Mouse (Mus musculus): ENCODE data around the gene Actg2. TPM values are rescaled to one million over a fixed set of nuclear protein-coding genes. Genes with fewer than 3 reads are reported as not detected.

The Actg2 gene
- polyA plus RNA-seq, 1 experiment from 2014 or later, result 2.3 TPM

DNA sequence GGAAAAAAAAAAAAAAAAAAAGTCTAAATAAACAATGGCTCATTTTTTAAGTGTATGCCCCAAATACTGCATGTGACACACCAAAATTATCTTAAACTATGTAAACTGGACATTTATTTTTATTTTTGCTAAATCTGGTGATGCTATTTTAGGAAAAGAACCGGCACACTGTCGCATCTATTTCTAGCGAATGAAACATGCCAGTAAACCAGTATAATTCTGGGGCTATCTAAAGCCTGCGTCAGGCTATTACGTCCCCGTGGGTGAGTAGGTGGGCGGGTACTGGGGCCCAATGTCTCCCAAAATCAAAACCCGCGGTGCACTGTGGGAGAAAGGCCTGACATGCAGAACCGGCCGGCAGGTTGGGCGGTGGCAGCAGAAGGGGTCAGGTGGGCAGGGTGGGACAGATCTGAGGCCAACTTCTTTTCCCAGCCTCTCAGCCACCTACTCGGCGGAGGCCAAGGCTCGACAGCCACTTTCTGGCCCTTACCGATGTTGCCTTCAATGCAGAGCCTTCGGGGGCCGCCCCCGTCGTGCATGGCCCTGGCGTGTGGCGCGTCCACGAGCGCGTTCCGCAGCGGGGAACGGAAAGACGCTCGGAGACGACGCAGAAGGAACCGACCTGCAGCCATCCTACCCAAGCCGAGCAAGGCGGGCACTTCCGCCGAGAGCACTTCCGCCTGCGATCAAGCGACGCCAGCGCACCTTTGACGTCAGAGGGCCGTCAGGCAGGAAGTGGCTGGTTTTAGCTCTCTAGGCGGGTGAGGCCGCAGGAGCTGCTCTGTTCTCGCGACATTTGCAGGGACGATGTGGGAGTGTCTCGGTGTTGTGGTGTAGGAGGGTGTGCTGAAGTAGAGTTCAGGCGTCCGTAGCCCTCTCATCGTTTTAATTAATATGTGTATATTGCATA, 29.6 kb downstream of the Actg2 start, which contains the start of gene Dguok:
Dguok (minus strand) TSS at position 712 of the 910 bp plus-strand sequence.
- DNase-seq (ENCODE audit: low spot score), result peak; percentile 97
- peak within 1 kb of the TSS; percentile 82 for H3K4me2 ChIP-seq (ENCODE audit: low read depth, low read length, severe bottlenecking)
- ATAC-seq (replicated peaks; ENCODE audit: low FRiP score), result peak; percentile 99
- H3K4me1 ChIP-seq (replicated peaks; ENCODE audit: control insufficient read depth, insufficient read depth, low read length), result no peaks in the 10 kb centered on the region; the same call in 1 of the 2 replicates
- no peaks in the 10 kb centered on the region for H3K27me3 ChIP-seq (ENCODE audit: control insufficient read depth, insufficient read depth, low read length)
- under 1% methylated on average over 54 of the region's 54 CpGs for WGBS
- peak within 1 kb of the TSS; percentile 77 for H3K9ac ChIP-seq (ENCODE audit: low read length)
- no peaks in the 10 kb centered on the region for H3K36me3 ChIP-seq (ENCODE audit: control insufficient read depth, insufficient read depth, low read length)
- no peaks in the 10 kb centered on the region for H3K9me3 ChIP-seq (ENCODE audit: control insufficient read depth, low read length)
- H3K4me3 ChIP-seq (ENCODE audit: low read depth, low read length), result peak within 1 kb of the TSS; percentile 73
- H3K27ac ChIP-seq (ENCODE audit: low read depth, low read length), result peak within 1 kb of the TSS; percentile 90

DNA sequence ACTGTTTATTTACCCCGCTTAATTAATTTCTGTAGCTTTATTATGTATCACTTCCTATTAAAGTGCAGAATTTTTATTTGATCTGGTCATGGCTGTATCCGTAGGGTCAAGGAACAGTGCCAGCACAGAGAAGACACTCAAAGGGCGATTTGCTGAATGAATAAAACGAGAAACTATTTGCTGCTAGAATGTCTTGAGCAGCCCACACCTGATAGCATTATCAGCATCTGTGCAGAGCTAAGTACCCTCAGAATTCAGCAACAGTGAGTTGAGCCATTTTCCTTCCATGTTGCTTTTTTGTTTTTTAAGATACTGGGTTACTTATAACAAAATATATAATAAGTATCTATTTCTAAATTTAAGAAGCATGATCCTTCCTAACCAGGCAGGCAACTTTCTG, 30.5 kb downstream of the Actg2 start:
- no peak for ATAC-seq (replicated peaks; ENCODE audit: low FRiP score)
- H3K4me3 ChIP-seq (ENCODE audit: low read depth, low read length), result peak overlapping the region; percentile 73; the same call in 1 of the 2 replicates
- peak overlapping the region; percentile 77; the same call in 1 of the 2 replicates for H3K9ac ChIP-seq (ENCODE audit: low read length)

DNA sequence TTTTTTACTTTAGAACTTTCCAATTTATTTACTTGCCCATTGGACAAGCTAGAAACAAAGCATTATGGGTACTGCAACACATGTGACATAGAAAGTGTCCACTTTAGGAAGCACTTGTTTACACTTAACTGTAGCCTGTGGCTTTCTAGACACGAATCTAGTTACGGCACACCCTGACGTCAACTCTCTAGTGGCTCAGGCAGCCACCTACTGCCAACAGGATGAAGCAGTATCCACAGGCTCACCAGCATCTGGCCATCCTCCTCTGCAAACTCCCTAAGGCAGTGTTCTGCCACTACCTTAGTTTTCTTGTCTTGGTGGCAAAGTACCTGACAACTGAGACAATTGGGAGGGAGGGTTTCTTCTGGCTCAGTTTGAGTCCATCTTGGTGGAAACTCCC, 32.7 kb downstream of the Actg2 start:
- no peak overlapping the region for H3K27ac ChIP-seq (ENCODE audit: low read depth, low read length)
- H3K27me3 ChIP-seq (ENCODE audit: control insufficient read depth, insufficient read depth, low read length), result no peaks in the 10 kb centered on the region
- no peaks in the 10 kb centered on the region for H3K36me3 ChIP-seq (ENCODE audit: control insufficient read depth, insufficient read depth, low read length)
- no peak for DNase-seq (ENCODE audit: low spot score)
- H3K9me3 ChIP-seq (ENCODE audit: control insufficient read depth, low read length), result no peaks in the 10 kb centered on the region
- 90% methylated on average over 3 of the region's 3 CpGs for WGBS
- no peak overlapping the region for H3K9ac ChIP-seq (ENCODE audit: low read length)
- H3K4me3 ChIP-seq (ENCODE audit: low read depth, low read length), result no peak overlapping the region
- H3K4me2 ChIP-seq (ENCODE audit: low read depth, low read length, severe bottlenecking), result no peak overlapping the region
- no peaks in the 10 kb centered on the region; the same call in 1 of the 2 replicates for H3K4me1 ChIP-seq (replicated peaks; ENCODE audit: control insufficient read depth, insufficient read depth, low read length)
- ATAC-seq (replicated peaks; ENCODE audit: low FRiP score), result no peak

More for the DNA sequence above, 30.5 kb downstream of the Actg2 start:
- DNase-seq (ENCODE audit: low spot score), result no peak
- Histone ChIP-seq H3K4me2 (ENCODE audit: low read depth, low read length, severe bottlenecking) (peak overlapping the region; percentile 82; the same call in 1 of the 2 replicates), H3K27ac (ENCODE audit: low read depth, low read length) (no peak overlapping the region), H3K9me3 (ENCODE audit: control insufficient read depth, low read length) (no peaks in the 10 kb centered on the region), H3K36me3 (ENCODE audit: control insufficient read depth, insufficient read depth, low read length) (no peaks in the 10 kb centered on the region), H3K27me3 (ENCODE audit: control insufficient read depth, insufficient read depth, low read length) (no peaks in the 10 kb centered on the region), H3K4me1 (replicated peaks; ENCODE audit: control insufficient read depth, insufficient read depth, low read length) (no peaks in the 10 kb centered on the region; the same call in 1 of the 2 replicates)
- 93% methylated on average over 4 of the region's 4 CpGs for WGBS

DNA sequence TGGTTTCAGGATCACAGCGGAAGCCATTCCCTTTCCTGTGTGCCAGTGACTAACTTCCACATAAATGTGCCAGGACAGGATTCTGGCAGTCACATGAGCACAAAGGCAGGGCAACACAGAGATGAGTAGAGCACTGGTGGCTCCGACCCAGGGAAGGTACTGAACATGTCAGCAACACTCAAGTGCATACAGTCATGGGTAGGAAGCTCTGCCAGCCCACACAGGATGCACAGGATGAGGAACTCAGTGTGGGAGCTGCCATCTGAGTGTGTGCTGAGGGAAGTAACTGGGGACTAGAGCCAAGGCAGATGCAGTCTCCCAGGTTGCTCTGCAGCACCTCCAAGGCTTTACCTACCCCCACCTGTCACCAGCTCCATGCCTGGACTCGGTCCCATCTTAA, 33.4 kb downstream of the Actg2 start:
- no peak overlapping the region for H3K9ac ChIP-seq (ENCODE audit: low read length)
- no peak for ATAC-seq (replicated peaks; ENCODE audit: low FRiP score)
- no peaks in the 10 kb centered on the region for H3K27me3 ChIP-seq (ENCODE audit: control insufficient read depth, insufficient read depth, low read length)
- H3K4me1 ChIP-seq (replicated peaks; ENCODE audit: control insufficient read depth, insufficient read depth, low read length), result no peaks in the 10 kb centered on the region; the same call in 1 of the 2 replicates
- WGBS, result 88% methylated on average over 3 of the region's 3 CpGs
- H3K4me3 ChIP-seq (ENCODE audit: low read depth, low read length), result no peak overlapping the region
- no peak overlapping the region for H3K27ac ChIP-seq (ENCODE audit: low read depth, low read length)
- no peak for DNase-seq (ENCODE audit: low spot score)
- no peaks in the 10 kb centered on the region for H3K36me3 ChIP-seq (ENCODE audit: control insufficient read depth, insufficient read depth, low read length)
- H3K4me2 ChIP-seq (ENCODE audit: low read depth, low read length, severe bottlenecking), result no peak overlapping the region
- no peaks in the 10 kb centered on the region for H3K9me3 ChIP-seq (ENCODE audit: control insufficient read depth, low read length)

DNA sequence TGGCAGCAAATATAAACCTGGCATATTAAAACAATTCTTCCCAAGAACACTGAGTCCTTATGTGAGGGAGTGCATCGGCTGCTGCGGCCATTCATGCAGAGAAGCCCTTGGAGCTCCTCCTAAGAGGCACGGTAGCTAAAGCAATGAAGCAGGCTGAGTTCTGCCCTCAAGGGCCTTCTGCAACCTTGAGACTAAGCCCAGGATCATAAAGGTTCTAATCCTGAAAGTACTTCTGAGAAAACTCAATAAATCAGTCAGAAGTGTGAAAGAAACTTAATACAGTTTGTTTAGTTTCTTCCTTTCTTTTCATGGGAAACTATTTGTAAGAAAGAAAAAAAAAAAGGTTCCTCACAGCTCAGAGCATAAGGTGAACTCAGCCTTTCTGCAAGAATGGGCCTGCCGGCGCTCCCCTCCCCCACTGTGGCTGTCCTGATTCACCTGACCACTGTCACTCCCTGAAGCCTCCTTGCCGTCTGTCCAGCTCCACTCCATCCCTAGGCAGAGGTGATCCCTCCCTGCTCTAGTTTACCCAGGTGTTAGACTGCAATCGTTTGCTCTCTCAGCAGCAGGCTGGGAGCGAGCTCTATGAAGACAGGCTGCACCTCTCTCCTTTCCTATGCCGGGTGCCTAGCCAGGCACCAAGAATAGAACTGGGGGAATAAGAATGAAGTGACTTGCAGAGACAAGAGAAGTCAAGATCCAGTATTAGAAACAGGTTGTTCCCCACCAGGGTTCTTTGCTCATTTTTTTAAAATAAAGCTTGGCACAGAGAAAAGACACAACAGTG, 34.3 kb downstream of the Actg2 start:
- H3K4me2 ChIP-seq (ENCODE audit: low read depth, low read length, severe bottlenecking), result no peak overlapping the region
- H3K9ac ChIP-seq (ENCODE audit: low read length), result no peak overlapping the region
- WGBS, result 66% methylated on average over 9 of the region's 9 CpGs
- H3K36me3 ChIP-seq (ENCODE audit: control insufficient read depth, insufficient read depth, low read length), result no peaks in the 10 kb centered on the region
- no peak overlapping the region for H3K27ac ChIP-seq (ENCODE audit: low read depth, low read length)
- no peaks in the 10 kb centered on the region for H3K27me3 ChIP-seq (ENCODE audit: control insufficient read depth, insufficient read depth, low read length)
- ATAC-seq (replicated peaks; ENCODE audit: low FRiP score) (no peak), DNase-seq (ENCODE audit: low spot score) (no peak)
- no peak overlapping the region for H3K4me3 ChIP-seq (ENCODE audit: low read depth, low read length)
- no peaks in the 10 kb centered on the region for H3K9me3 ChIP-seq (ENCODE audit: control insufficient read depth, low read length)
- no peaks in the 10 kb centered on the region; the same call in 1 of the 2 replicates for H3K4me1 ChIP-seq (replicated peaks; ENCODE audit: control insufficient read depth, insufficient read depth, low read length)

DNA sequence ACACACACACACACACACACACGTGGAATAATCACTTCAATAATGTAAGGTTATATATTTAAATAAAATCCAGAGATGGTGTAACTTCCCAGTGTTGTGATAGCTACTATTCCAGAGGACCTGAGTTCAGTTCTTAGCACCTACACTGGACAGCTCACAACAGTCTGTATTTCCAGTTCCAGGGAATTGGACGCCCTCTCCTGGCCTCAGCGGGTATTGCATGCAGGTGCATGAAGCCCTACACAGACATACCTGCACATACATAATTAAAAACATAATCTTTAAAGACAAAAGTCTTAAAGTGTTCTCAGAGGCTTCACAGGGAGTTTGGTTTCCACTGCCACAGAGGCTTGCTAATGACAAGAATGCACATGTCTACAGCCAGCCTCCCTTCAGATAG, 35.6 kb downstream of the Actg2 start:
- 61% methylated on average over 3 of the region's 3 CpGs for WGBS
- no peaks in the 10 kb centered on the region for H3K36me3 ChIP-seq (ENCODE audit: control insufficient read depth, insufficient read depth, low read length)
- no peaks in the 10 kb centered on the region for H3K9me3 ChIP-seq (ENCODE audit: control insufficient read depth, low read length)
- H3K27me3 ChIP-seq (ENCODE audit: control insufficient read depth, insufficient read depth, low read length), result no peaks in the 10 kb centered on the region
- no peak overlapping the region for H3K27ac ChIP-seq (ENCODE audit: low read depth, low read length)
- no peaks in the 10 kb centered on the region for H3K4me1 ChIP-seq (replicated peaks; ENCODE audit: control insufficient read depth, insufficient read depth, low read length)
- DNase-seq (ENCODE audit: low spot score), result no peak
- no peak for ATAC-seq (replicated peaks; ENCODE audit: low FRiP score)
- H3K4me3 ChIP-seq (ENCODE audit: low read depth, low read length), result no peak overlapping the region
- H3K9ac ChIP-seq (ENCODE audit: low read length), result no peak overlapping the region
- no peak overlapping the region for H3K4me2 ChIP-seq (ENCODE audit: low read depth, low read length, severe bottlenecking)

DNA sequence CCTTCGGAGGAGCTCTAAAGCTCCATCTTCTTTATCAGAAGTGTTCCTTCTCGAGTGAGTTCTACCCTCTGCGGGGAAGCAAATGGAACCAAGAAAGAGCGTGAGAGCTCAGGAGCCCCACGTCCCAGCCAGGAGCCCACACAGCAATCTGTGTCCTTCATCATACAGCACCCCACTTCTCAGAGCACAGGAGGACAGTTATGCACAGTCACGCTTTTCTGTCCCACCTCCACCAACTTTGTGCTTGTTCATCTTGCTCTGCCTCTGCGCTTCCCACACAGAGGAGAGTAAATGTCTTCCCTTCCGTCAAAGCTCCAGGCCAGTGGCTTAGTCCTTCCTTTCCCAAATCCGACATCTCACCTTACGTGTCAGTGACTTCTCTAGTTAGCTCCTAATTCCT, 37.0 kb downstream of the Actg2 start:
- Histone ChIP-seq H3K27me3 (ENCODE audit: control insufficient read depth, insufficient read depth, low read length) (no peaks in the 10 kb centered on the region), H3K9me3 (ENCODE audit: control insufficient read depth, low read length) (no peaks in the 10 kb centered on the region), H3K4me1 (replicated peaks; ENCODE audit: control insufficient read depth, insufficient read depth, low read length) (no peaks in the 10 kb centered on the region), H3K4me3 (ENCODE audit: low read depth, low read length) (no peak overlapping the region), H3K27ac (ENCODE audit: low read depth, low read length) (no peak overlapping the region), H3K36me3 (ENCODE audit: control insufficient read depth, insufficient read depth, low read length) (no peaks in the 10 kb centered on the region), H3K9ac (ENCODE audit: low read length) (no peak overlapping the region), H3K4me2 (ENCODE audit: low read depth, low read length, severe bottlenecking) (no peak overlapping the region)
- ATAC-seq (replicated peaks; ENCODE audit: low FRiP score) (no peak), DNase-seq (ENCODE audit: low spot score) (no peak)
- WGBS, result 93% methylated on average over 10 of the region's 10 CpGs

DNA sequence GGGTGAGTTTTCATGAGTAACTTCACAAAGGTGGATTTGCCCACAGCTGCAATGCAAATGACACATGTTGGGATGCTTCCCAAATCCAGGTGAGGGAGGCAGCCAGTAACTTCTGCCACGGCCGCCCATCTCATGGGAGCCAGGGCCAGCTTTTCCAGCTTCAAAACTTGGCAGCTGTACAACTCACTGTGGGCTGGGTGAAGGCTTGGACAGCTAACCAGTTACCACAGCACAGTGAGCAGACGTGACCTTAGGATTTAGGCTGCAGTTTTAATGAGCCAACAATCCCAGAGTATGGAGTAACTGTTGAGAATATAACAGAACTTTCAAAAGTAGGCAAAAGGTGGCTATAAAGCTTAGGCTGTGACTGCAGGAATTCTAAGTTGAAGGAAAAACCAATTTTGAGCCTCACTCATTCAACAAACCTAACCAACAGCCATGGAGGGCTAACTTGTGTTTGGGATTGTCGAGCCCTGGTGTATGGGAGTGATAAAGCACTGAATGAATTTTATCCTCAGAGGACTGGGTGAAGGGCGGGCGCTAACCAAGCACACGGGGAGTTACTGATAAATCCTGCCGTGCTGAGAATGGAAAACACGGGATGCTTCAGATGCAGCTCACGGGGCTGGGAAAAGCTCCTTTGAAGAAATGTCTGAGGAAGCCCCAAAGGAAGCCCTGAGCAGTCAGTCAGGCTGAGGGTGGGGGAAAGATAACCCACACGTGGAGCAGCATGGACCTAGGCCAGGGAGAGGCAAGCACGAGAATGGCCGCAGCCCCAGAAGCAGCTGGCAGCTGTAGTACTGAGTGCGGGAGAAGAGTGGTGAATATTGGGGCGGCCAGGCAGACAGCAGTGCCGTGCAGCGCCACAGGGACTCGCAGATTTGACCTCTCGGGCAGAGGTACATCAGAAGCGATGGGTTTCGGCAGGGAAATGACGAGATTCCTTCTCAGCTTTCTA, 39.0 kb downstream of the Actg2 start:
- H3K4me2 ChIP-seq (ENCODE audit: low read depth, low read length, severe bottlenecking), result no peak overlapping the region
- ATAC-seq (replicated peaks; ENCODE audit: low FRiP score) (no peak), DNase-seq (ENCODE audit: low spot score) (no peak)
- H3K27me3 ChIP-seq (ENCODE audit: control insufficient read depth, insufficient read depth, low read length), result no peaks in the 10 kb centered on the region
- no peak overlapping the region for H3K27ac ChIP-seq (ENCODE audit: low read depth, low read length)
- H3K4me3 ChIP-seq (ENCODE audit: low read depth, low read length), result no peak overlapping the region
- WGBS, result 91% methylated on average over 22 of the region's 22 CpGs
- H3K9ac ChIP-seq (ENCODE audit: low read length), result no peak overlapping the region
- H3K36me3 ChIP-seq (ENCODE audit: control insufficient read depth, insufficient read depth, low read length), result no peaks in the 10 kb centered on the region
- no peaks in the 10 kb centered on the region for H3K9me3 ChIP-seq (ENCODE audit: control insufficient read depth, low read length)
- H3K4me1 ChIP-seq (replicated peaks; ENCODE audit: control insufficient read depth, insufficient read depth, low read length), result no peaks in the 10 kb centered on the region

All from forebrain, embryonic 11.5 days (tissue).